Mouse (Mus musculus): ENCODE data around the gene Sema6d. TPM values are rescaled to one million over a fixed set of nuclear protein-coding genes. Genes with fewer than 3 reads are reported as not detected.

The Sema6d gene
- 5.6 and 6.3 TPM in 2 replicates for polyA plus RNA-seq (2012; rRNA removed; ENCODE audit: low replicate concordance)

DNA sequence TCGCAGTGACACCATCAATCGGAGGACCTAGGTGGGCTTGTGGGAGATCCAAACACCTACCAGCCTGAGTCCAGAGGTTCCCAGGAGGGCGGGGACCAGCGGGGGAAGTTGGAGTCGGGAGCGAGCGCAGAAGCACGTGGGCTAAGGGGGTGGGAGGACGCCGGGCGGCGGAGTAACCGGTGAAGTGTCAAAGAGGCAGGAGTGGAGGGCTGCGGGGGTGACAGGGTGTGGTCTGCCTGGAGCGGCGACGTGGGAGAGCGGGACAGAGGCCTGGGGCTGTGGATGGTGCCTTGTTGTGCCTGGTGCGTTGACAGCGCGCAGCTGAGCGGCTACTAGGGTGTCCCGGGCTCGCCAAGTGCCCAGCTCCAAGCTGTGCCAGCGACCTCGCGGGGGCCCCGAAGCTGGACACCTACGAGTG is at the start of gene Sema6d:
Sema6d (plus strand) TSS at position 157 of the 418 bp plus-strand sequence.

